Mouse (Mus musculus) embryo, embryonic 11.5 days (tissue): ENCODE data around the gene Smc1b.
"Not testable (repeated sequence)": the region's sequence is repeated elsewhere in the genome, so short reads cannot be mapped to it uniquely, and the experiment has no call there.

Source experiments
- DNase-seq: peaks from one replicate; pipeline ENCODE4 v3.0.0-alpha.2; 2012; ENCODE audit warnings: low read depth, low spot score

Smc1b gene

GRCm38 (mm10) chr15:85135143-85135542 is 3.4 kb upstream of the Smc1b start:
- no peak for DNase-seq

DNA sequence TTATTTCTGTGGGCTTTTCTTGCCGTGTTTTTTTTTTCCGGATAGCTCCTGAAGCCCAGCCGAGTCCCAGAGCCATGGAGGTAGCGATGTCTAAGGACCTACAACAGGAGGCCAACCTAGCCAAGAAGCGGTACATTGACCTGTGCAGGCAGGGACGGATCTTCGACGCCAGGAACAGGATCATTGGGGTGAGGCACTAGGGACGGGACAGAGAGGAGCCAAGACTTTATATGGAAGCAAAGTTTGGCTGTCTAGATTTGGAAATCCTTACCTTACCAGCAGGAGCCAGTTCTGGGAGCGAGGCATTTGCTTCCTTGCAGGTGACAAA is 393 bp upstream of the Smc1b start:
- no peak for DNase-seq

GRCm38 (mm10) chr15:85085641-85086040 is 46.1 kb downstream of the Smc1b start:
- no peak for DNase-seq

- DNase-seq = no peak
These were observed 59.1 kb downstream of the Smc1b start for GRCm38 (mm10) chr15:85072651-85073050.

DNA sequence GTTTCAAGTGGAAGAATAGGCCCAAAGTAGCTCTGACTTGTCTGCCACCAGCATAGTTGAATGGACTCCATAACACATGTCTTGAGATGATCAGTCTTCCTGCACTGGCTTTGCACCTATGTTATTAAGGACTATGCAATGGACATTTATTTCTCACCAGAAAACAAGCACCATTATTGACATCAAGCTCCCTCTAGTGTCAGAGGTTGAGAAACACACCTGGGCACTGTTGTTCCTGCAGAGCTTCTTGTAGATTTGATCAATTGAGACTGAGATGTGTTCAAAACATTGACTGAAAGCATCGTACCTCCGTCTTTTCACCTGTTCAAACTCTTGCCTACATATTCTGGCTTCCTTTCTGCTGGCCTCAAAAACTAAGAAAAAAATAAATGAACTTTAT is 61.2 kb downstream of the Smc1b start:
- peak; percentile 14 for DNase-seq

DNA sequence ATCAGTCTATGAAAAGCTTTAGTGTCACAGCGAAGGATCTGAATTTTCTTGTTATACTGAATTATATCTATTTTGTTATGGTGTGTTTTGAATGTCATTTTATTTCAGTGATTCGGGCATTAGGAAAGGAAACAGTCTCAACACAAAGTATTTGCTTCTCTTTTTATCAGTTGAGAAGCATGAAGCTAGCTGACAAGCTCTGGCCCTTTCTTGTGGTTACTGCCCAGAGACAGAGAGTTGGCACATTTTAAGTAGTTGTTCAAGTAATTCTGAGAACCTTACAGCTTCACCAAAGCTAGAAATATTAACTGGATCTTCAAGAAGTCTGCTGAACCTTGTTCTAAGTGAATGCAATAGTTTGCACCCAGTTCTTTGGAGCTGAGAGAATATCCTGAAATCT is 68.3 kb downstream of the Smc1b start:
- no peak for DNase-seq

- no peak for DNase-seq
These were observed 76.6 kb downstream of the Smc1b start for GRCm38 (mm10) chr15:85055186-85055585.

DNA sequence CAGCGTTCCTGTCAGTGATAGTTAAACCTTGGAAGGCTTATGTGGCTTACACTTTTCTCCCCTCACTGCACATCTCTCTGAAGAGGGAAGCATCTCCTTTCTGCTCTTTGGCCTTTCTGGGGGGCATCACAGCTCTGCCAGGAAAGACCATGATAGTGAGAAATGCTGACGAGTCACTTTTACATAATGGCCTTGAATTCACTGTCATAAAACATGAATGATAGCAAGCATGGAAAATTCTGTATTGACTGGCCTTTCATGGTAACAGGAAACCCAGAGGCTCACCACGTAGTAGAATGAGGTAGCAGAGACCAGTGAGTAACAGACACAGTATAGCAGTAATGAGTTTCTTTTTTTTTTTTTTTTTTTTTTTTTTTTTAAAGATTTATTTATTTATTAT is 77.7 kb downstream of the Smc1b start:
- no peak for DNase-seq

- DNase-seq = no peak
These were observed 82.0 kb downstream of the Smc1b start for GRCm38 (mm10) chr15:85049758-85050157.

- no peak for DNase-seq
These were observed 83.9 kb downstream of the Smc1b start for GRCm38 (mm10) chr15:85047865-85048264.

DNA sequence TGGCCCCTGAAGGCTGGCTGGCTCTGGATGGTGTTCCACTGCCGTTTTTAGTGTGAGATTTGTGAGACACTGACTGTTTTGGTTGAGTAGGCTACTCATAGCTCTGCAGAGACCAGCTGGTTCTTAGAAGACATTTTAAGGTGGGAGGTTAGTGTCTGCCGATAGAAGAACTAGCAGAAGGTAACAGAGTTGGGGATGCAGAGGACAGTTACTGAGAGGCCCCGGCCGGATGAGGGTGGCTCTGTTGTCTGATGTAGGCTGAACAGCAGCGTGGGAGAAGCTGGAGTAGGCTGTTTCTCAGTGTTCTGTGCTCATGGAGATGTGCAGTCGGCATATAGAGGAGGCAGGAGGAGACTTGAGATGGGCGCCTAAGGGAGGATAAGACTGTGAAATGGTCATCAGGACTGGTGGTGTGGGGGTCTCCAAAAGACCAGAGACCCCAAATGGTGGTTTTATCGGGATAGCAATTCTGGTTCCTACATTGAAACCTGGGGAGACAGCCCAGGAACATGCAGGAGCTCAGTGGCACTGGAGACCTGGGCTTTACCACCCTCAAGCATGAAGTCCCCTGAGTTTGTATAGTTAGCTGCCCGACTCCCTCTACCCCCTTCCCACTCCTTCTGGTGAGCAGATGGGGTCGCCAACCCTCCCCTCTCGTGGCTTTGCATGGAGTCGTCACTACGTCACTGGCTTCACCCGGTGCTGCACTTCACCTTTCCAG is 85.4 kb downstream of the Smc1b start:
- DNase-seq = no peak

DNA sequence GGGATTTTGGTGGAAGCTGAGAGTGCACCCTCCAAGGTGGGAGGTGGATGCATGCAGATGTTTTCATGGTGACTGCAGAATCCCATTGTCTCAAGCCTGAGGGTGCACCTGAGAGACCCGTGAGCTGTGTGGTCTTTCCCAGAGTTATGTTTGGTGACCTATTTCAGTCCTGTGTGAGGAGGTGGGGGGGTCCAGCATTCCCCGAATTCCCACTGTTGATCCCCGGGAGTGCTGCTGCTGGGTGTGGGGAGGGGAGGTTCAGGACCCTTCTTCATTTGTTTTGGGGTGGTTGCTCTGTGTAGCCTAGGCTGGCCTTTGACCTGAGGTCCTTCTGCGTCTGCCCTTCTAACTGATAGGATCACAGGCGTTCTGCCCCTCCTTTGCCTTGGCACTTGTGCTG is 88.0 kb downstream of the Smc1b start:
- DNase-seq = no peak

DNA sequence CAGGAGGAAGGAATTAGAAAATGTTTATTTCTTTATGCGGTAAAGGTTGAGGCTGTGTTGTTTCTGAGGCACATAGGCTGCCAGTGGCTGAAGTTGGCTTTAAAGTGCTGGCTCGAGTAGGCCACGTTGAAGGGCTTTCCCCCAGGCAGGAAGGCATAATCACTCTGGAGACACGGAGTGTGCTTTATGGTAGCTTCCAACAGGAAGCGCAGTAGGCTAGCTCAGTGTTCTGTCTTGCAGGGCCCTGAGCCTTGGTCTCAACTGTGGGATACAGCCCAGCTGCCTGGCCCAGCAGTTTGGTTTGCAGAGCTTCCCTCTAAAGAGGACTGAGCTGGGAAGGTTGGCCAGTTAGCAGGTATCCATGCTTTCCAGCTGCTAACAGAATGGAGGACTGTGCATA is 88.6 kb downstream of the Smc1b start:
- DNase-seq = no peak

- peak; percentile 36 for DNase-seq
These were observed 89.3 kb downstream of the Smc1b start for GRCm38 (mm10) chr15:85042361-85042954.

GRCm38 (mm10) chr15:85041546-85042225 is 90.1 kb downstream of the Smc1b start:
- DNase-seq = no peak

GRCm38 (mm10) chr15:85037343-85037690 is 94.4 kb downstream of the Smc1b start:
- DNase-seq = no peak

DNA sequence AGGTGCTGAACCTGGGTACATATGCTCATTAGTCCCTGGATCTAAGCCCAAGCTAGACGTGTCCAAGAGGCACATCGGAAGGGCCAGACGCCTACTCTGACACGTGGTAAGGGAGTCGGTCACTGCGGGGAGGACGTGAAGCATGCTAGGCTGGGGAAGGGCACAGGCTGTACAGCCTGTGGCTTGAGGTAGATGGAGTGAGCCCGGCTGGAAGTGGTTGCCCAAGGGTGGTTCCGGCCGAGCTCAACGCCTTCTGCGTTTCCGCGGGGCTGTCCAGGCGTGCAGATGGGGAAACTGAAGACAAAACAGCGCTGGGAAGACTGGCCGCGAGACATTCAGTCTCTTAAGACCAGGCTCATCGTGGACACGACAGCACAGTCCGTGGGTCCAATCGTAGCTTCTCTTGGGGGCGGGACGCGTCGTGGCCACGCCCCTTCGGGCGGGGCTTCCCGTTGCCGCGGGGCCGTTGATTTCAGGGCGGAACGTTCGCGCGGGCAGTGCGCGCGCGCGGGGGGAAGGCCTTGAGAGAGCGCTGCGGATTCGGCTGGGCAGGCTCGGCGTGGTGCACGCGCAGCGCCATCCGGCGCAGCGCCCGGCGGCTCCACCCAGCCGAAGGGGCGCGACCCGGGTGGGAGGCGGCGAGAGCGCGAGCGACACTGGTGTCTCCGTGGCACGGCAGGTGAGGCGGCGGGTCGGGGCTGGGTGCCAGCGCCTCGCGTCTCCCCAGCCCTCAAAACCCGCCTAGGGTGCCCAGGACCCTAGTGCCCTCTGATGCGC is 95.0 kb downstream of the Smc1b start:
- peak; percentile 97 for DNase-seq

DNA sequence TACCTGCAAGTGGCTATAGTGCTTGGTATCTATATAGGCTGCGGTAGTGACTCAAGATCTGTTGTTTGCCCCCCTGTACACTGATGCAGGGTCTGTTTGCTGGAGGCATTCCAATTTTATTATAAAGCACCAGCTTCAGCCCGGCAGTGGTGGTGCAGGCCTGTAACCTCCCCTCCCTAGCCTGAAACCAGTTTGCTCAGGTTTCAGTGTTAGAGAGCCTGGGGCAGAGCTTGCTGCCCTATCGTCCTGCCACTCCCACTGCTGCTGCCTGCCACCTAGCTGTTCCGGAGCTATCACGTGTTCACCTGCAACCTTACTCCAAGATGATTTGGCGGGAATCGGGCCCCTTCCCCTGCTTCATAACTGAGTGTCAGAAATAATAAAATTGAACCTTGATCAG is 97.8 kb downstream of the Smc1b start:
- not testable (repeated sequence) for DNase-seq

DNA sequence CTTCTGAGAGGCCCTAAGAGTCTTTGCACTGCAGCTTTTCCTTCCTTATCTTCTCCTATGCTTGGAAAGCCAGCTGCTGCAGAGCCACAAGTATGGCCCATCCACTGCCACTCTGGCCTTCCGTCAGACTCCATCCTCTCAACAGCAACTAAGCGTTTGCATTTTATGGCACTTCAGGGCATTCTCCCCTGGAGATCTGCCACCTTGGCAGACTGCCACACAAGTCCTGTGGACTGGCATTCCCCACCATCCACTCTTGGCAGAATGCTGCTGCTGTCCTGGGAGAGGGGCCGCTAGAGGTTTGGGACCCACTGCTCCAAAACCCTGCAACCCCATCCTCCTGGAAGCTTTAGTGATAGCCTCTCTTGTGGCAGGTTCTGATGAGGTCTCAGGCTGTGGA is 99.9 kb downstream of the Smc1b start:
- DNase-seq = no peak

- DNase-seq = not testable (repeated sequence)
These were observed 101.1 kb downstream of the Smc1b start for GRCm38 (mm10) chr15:85030643-85031042.

GRCm38 (mm10) chr15:85028648-85029047 is 103.1 kb downstream of the Smc1b start, which contains the start of gene Fam118a:
Fam118a (plus strand) TSS chr15:85028948.
- not testable (repeated sequence) for DNase-seq

- DNase-seq = no peak
These were observed 104.0 kb downstream of the Smc1b start for GRCm38 (mm10) chr15:85027740-85028139.
